Mouse (Mus musculus): Measurements from ENCODE around the gene Myocd.

- no peak for TF ChIP-seq CTCF (IDR thresholded peaks at IDR 0.05)
- no peak for TF ChIP-seq POLR2A (IDR thresholded peaks at IDR 0.05; ENCODE audit: insufficient read depth, low read depth, low read length)
Measured at GRCm38 (mm10) chr11:65161881-65162766, 107.7 kb downstream of the Myocd start.

Data from heart, adult 2 months (tissue).